Mouse (Mus musculus): Measurements from ENCODE around the gene Plekhh2.

DNA sequence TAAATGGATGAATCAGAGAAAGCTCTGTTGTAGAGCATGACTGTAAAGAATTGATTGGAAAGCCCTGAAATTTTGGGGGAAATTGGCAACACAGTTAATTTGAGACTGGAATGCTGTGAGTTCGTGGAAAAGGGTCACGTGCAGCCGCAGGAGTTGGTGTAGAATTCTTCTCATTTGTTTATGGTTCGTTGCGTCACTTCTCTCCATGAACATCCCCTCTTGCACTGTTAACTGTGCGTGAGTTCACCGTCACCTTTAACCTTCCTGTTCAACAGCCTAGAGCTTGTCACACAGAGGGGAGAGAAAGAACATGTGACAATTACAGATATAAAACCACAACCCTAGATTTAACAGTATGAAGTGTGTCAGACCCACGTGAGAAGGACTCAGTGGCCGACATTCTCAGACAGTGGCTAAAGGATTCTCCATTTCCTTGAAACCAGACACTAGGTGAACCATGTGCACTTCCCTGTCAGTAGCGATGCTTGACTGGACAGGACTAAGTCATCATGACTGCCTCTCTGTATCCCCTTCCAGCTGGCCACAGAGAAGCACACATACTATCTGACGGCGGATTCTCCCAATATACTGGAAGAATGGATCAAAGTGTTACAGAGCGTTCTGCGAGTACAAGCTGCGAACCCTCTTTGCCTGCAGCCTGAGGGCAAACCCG is 65.1 kb downstream of the Plekhh2 start:
- TF ChIP-seq CTCF (IDR thresholded peaks at IDR 0.05; ENCODE audit: low read depth): no peak
- no peak for TF ChIP-seq EP300 (IDR thresholded peaks at IDR 0.05; ENCODE audit: low read depth)

All from liver, embryonic 14.5 days (tissue).